Mouse (Mus musculus): ENCODE measurements at regions not wholly inside any gene's neighbourhood (a gene's known extent, or its start where the extent isn't known, plus 50 kb on each side); places are given as distances from the start of the nearest gene placed in this dataset.
"Not testable (repeated sequence)": the region's sequence is repeated elsewhere in the genome, so short reads cannot be mapped to it uniquely, and the experiment has no call there.

DNA sequence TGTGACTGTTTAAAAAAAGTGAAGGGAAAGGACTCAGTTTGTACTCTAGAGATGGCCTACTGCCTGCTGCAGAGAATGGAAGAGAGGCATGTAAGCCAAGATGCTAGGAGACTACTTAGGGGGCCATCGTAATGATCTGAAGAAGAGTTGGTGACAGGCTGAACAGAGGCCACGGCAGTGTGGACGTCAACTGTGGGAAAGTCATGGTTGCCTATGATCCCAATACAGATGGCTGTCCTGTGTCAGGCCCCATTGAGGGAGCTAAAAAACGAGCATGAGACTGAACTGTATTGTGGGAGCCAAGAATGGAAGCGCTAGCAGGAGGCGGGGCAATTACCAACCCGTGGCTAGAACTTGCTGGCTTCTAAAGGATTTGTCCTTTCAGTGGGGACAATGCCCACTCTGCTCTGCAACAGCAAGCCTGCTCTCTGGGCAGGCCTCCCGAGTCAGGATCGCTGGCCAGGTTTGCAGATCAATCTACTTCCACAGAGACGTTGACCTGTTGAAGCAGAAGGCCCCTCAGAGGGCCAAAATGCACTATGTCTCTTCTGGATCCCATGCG is 530.5 kb upstream of the Cdh5 start:
- ATAC-seq (replicated peaks; ENCODE audit: poor library complexity, severe bottlenecking): no peak

DNA sequence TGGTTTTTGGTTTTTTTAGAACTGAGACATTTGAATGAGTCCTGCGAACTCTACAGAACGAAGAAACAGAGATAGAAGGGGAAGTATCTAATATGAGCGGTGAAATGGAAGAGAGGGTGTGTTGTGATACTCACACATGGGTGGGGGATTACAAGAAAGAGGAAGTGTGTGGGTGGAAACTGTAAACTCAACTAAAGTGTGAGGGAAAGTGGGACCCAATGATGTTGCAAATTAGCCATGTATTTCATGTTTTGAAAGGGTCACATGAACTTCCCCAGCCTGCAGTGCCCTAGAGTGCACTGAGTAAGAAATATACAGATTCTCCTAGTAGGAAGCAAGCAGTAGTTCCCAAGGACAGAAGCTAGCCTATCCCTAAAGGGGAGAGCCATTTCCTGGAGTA is 524.3 kb upstream of the Cdh5 start:
- ATAC-seq (replicated peaks; ENCODE audit: poor library complexity, severe bottlenecking): no peak

DNA sequence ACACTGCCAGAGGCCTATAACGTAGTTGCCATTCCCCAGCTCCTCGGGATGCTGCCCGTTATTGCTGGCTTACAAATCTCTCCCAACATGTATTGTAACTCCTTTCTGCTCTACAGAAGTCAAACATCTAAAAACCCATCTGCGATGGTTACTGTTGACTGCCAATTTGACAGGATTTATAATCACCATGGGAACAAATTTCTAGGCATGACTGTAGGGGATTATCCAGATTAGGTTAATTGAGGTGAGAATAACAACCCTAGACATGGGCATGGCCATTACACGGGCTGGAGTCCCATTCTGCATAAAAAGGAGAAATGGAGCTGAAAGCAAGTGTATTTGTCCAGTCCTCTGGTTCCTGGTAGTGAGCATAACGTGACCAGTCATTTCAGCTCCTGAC is 523.4 kb upstream of the Cdh5 start:
- no peak for ATAC-seq (replicated peaks; ENCODE audit: poor library complexity, severe bottlenecking)

DNA sequence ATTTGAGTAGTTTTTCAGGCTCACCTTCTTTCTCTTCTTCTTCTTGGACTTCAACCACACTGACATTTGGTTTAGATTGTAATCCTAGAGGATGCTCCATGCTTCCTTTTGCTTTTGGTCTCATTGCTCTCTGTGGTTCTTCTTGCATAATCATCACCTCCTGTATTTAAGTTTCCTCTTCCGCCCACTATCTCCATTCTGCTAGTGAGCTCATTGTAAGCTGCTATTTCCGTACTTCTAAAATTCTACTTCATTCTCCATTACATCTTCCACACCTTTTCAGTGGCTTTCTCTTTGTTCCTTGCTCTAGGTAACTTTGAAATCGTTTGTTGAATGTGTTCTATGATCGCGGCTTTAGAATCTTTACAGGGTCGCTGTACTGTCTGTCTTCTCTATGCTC is 493.1 kb upstream of the Cdh5 start:
- ATAC-seq (replicated peaks; ENCODE audit: poor library complexity, severe bottlenecking): no peak

DNA sequence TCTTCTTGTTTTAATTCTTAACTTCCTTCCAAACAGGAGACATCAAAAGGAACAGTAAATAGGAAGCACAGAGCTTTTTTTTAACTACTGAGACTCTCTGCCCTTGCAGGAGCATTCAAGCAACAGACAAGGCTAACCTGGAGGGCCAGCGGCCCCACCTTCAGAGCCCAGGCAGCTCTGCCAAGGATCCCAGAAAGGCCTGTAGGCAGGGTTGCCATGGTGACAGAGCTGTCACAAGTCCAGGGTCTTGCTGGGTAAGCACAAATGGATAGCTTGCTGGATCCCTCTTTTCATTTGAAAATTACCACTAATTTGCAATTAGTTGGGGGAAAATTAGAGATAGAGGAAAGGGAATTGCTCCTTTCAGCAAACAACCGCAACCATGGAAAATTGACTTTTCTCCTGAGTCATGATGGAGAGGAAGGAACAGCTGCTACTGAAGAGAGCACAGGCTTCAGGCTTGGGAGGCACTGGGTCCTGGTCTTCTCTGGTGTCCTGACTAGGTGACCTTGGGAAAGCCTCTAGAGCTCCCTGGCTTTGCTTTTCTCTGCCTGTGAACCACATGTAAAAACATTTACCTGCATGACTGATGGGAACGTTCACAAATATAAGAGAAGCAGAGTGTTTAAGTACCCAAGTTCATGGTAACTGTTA is 477.5 kb upstream of the Cdh5 start:
- no peak for ATAC-seq (replicated peaks; ENCODE audit: poor library complexity, severe bottlenecking)

DNA sequence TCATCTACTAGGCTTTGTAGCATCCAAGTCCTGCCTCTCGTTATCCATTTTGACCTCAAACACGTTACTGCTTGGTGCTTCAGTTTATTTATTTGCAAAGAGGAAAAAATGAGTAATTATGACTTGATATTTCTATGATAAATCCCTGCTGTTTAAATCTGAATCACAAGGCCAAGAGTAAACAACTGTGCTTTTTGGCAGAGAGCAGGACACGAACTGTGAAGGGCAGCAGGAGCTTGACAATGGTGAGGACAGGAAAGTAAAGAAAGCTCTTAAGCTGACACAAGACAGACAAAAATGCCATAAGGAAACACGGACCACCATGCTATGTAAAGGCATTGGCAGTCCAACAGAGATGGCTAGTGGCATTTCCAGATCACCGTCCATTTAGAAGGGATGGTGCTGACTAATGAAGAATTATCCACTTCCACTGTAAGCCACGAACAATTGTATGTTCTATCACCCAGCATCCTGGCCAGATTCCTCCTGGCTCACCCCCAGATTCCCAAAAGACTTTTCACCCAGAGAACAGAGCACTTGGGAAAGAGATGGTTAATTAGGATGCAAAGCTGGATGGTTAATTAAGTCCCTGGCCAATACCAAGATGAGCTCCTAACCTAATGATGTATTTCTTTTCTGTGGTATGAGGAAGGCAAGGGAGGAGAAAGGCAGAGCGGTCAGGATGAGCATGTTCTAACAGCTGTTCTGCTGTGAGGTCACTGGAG is 476.1 kb upstream of the Cdh5 start:
- no peak for ATAC-seq (replicated peaks; ENCODE audit: poor library complexity, severe bottlenecking)

DNA sequence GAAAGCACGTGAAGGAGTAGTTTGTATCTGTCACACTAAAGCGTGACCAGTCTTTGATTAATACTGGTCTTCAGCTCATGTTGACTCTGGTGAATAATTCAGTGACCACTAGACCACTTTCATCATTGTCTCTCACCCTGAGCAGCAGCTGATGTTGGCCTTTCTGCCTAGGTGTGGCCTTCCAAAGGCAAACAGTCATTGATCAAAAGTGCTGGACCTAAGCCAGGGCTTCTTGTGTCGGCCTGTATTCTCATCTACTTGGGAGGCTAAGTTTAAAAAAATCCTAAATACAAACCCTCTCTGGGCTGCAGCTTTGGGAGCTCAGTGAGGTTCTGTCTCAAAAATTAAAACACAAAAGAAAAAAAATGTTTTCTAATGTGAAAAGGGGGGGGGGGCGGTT is 475.0 kb upstream of the Cdh5 start:
- ATAC-seq (replicated peaks; ENCODE audit: poor library complexity, severe bottlenecking): no peak

DNA sequence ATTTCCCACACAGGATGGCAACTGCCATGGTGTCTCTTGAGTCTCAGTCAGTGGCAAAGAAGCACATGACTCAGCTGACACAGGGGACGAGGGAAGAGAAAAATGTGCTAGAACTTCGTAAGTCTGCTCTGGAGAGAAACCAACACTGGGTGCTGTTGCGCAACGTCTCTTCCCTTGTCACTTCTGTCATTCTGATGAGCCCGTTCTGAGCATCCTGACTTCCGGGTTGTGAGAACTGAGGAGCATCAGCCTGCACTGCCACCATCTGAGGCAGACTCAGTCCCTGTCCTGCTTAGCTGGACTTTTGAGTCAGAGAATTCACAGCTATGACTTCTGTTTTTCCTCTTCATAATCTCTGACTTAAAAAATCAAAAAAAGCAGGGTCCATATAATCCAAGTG is 468.9 kb upstream of the Cdh5 start:
- ATAC-seq (replicated peaks; ENCODE audit: poor library complexity, severe bottlenecking): no peak

DNA sequence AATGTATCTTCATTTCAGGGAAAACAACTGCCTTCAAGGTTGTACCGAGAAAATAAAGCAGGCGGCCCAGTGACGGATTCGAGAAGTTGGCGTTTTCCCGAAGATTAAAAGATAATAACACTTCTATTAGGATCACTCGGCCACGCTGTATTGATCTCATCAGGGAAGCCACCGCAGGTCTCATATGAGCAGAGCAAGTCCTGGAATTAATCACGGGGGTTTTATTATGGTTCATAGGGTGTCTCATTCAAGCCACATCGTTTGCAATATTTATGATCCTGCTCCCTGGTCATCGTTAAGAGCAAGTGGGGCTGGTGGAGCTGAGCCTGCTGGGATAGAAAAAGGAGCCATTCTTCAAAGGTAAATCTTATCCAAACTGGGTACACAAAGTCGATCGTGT is 466.5 kb upstream of the Cdh5 start:
- ATAC-seq (replicated peaks; ENCODE audit: poor library complexity, severe bottlenecking): no peak

DNA sequence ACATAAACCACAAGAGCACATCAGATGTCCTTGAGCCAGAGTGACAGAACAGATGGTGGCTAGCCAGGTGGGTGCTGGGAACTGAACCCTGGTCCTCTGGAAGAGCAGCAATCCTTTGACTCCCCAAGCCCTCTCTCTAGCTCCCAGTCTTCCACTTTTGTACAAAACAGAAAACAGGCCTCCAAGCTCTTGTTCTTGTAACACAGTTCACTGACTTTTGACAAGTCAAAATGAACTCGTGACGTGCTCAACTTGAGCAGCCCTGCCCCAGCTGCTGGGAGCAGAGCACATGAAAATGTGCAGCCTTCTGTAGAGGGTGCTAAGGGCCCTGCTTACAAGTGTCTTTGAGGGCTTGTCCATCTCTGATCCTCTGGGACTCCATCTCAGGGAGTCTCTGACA is 457.8 kb upstream of the Cdh5 start:
- ATAC-seq (replicated peaks; ENCODE audit: poor library complexity, severe bottlenecking): no peak

DNA sequence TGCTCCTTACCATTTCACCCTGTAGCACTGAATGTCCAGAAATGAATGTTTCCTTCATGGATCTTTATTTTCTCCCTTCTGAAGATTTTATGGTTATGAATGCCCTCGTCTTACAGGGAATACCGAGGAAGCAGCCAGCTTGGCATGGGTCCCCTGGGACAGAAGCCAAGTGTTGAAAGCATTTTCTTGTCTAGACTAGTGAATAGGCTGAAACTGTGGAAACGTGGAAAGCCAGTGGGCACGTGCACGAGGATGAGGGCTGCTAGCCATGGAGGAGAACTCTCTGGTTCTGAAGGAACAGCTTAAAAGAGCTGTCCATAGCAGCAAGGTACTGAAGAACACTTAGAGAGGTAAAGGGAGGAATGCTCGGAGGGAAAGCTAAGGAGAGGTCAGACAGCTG is 457.3 kb upstream of the Cdh5 start:
- no peak for ATAC-seq (replicated peaks; ENCODE audit: poor library complexity, severe bottlenecking)

DNA sequence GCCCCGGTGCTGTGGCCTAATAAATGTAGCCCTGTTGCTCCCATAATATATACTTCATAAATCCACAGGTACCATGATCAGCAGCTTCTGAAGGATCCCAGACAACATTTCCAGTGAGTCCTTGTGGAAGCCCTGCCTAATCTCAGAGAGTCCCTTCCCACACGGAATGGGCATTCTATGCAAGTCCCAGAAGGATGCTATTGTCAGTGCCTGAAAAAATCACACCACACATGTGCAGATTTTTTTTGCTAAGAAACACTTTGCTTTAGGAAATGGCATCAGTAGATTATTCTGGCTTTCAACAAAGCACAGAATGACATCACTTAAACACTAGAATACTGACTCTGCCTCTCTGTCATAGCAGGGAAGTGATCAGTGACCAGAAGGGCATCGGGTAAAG is 456.6 kb upstream of the Cdh5 start:
- no peak for ATAC-seq (replicated peaks; ENCODE audit: poor library complexity, severe bottlenecking)

DNA sequence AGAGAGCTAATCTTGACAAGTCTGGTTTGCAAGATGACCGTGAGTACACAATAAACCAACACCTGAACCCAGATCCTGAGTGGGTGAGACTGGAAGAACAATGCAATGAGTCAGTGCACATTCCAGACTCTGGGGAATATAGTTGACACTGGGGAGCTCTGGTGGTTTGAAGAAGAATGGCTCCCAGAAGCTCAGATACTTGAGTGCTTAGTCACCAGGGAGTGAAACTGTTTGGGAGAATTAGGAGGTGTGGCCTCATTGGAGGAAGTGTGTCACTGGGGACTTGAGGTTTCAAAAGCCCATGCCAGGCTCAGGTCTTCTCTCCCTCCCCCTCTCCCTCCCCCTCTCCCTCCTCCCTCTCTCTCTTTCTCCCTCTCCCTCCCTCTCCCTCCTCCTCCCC is 436.6 kb upstream of the Cdh5 start:
- no peak for ATAC-seq (replicated peaks; ENCODE audit: poor library complexity, severe bottlenecking)

DNA sequence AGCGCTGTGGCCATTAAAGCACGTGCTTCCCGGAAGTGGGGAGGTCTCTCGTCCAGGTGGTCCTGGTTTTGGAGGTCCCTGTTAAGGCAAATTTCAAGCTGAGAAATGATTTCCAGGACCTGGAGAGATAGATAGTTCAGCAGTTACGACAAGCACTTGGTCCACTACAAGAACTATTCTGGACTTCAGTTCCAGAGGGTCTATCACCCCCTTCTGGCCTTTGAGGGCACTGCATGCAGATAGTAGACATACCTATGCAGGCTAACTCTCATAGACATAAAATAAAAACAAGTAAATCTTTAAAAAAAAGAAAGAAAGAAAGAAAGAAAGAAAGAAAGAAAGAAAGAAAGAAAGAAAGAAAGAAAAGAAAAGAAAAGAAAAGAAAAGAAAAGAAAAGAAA is 415.2 kb upstream of the Cdh5 start:
- not testable (repeated sequence) for ATAC-seq (replicated peaks; ENCODE audit: poor library complexity, severe bottlenecking)

DNA sequence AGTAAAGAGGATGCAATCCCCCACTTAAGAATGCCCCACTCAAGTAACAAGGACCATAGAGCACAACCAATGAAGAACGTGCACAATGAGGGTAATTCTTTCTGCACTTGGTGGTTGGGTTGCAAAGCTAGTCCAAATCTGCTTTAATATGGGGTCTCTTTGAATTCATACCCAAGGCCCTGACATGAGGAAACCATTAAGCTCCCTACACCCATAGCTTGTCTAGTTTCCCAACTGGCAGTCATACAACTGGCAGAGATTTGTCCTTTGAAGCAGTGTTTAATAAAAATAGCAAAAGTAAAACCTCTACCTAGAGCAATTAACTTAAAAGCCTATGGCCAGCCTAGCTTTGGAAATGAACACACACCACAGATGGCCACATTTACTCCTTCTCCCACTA is 411.0 kb upstream of the Cdh5 start:
- no peak for ATAC-seq (replicated peaks; ENCODE audit: poor library complexity, severe bottlenecking)

DNA sequence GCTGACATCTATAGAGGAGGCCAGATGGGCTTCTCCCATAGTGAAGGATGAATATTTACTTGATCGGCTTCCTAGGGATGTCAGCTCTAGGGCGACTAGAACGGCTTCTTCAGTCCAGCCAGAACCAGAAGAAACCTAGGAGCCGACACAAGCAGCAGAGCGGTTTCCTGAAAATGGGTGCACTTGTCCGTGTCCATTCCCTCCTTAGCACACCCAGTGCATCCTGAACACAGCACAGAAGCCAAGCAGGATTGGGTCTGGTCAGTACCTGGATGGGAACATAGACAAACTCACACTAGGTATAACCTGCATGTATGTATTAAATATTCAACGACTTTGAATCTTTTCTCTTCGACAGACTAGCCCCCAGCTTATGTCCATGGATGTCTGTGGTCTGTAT is 407.9 kb upstream of the Cdh5 start:
- no peak for ATAC-seq (replicated peaks; ENCODE audit: poor library complexity, severe bottlenecking)

DNA sequence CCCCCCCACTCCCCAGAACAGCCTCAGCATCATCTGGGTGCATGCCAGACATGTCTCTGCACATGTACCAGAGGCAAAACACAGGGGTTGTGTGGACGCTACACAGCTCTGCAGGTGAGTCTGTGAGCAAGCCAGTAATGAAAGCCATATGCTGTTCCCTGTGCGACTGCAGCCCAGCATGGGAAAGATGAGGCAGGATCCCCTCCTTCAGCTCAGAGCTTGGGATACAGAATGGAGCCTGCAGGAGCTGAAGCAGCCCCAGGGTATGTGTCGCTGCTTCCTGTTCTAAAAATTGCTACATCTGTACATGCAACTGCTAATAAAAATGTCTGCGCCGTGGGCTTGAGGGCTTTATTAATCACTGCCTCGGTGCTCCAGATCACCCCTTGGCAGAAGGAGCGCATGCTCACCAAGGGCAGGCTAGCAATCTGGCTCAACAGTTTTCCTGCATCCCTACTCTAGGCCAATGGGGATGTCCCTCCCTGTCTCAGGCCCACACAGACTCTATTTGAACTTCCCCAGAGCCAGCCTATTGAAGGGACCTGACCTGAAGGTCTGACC is 407.0 kb upstream of the Cdh5 start:
- no peak for ATAC-seq (replicated peaks; ENCODE audit: poor library complexity, severe bottlenecking)

DNA sequence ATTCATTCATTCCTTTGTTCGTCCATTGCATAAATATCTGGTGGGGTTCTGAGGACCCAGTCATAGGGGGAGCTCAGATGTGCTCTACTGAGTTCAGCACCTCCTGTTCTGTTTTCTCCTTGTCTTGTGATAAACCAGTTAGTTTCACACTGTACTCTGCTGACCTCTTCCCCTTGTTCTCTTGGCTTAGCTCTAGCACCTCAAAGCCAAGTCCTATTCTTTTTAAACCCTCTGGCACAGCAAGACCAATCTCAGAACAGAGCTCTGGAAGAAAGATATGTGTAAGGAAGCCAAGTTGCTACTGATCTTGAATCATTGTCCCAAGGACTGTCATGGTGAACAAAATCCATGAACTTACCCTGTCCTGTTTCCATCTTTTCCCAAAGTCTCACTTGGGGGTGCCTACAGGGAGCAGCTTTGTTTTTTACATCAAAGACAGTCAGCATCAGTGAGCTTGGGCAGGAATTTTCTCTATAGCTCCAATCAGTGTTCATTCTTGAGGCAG is 402.4 kb upstream of the Cdh5 start:
- no peak for ATAC-seq (replicated peaks; ENCODE audit: poor library complexity, severe bottlenecking)

DNA sequence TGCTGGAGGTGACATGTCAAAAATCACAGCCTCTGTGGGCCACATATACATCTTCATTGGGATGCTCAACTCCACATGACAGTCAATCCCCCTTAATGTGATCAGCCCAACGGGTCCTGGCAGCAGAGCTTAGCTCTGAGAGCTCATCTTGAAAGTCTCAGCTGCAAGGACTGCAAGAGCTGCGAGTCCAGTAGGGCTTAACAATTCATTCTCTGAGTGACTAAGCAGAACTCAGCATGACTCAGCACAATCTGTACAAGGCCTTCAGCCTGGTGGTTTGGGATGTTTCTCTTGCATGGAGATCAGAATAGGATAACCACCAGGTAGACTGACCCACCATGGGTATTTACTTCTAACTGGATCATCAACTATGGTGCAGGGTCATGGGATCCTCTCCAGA is 399.2 kb upstream of the Cdh5 start:
- ATAC-seq (replicated peaks; ENCODE audit: poor library complexity, severe bottlenecking): no peak

DNA sequence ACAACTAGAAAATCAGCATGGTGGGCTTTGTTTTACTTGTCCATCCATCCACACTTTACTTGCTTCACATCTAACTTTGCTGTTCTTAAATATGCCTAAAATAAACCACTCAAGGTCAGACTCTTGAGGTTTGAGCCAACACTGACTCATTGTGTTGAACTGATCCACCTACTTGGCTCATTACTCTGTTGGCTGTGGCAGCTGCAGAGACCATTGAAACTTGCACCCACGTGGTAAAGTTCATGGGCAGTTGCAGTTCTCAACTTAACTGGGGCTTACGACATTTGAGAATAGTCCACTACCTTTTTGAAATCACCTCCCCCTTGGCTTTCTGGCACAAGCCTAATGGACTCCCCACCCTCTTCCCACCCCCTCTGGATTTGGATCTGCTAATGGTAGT is 395.3 kb upstream of the Cdh5 start:
- no peak for ATAC-seq (replicated peaks; ENCODE audit: poor library complexity, severe bottlenecking)

DNA sequence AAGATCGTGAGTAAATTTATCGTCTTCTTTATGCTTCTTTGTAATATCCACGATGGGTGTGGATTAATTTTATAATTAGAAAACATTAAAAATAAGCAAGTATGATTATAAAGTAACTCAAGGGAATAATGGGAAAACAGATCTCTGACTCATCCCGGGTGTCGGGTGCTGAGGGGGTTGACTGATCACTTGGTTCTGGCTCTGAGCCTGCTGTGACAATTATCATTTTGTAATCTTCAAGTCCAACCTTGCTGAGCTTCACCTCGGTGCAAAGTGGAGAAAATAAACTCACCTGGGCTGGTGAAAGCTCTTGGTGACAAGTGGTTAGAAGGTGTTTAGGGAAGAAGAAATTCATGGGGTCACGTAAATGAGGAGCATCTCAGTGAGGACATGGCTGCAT is 390.6 kb upstream of the Cdh5 start:
- not testable (repeated sequence) for ATAC-seq (replicated peaks; ENCODE audit: poor library complexity, severe bottlenecking)

DNA sequence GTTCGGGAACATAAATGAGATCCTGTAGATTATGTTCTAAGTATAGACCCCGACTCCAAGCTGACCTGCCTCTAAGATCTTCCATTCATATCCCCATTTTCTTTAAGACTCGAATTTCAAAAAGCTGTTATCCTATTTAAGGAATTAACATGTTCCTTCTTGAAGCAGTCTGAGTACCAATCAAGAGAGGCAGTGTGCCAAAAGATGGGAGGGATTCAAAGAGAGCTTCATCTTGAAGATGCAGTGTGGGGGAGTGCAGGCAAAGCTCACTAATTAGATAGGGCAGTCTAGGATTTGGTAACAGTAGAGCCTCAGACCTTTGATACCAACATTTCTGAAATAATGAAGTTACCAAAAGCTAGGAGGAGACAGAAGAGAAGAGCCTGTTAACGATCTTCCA is 383.7 kb upstream of the Cdh5 start:
- no peak for ATAC-seq (replicated peaks; ENCODE audit: poor library complexity, severe bottlenecking)

Measured in granulocyte monocyte progenitor cell, adult 5-6 weeks (primary cell).